Mouse (Mus musculus) stomach, adult 2 months (tissue): ENCODE data around the gene Hist1h4c. TPM values are rescaled to one million over a fixed set of nuclear protein-coding genes. Genes with fewer than 3 reads are reported as not detected.

Experiments used
- polyA plus RNA-seq: library from polyadenylated mRNA; depleted of rRNA; stranded (reverse); fragments of >200 nt; gene quantifications from 2 replicates; pipeline ENCODE4 v1.2.3, GENCODE M21; 2012; rRNA removed

Gene Hist1h4c
- 2.2 and 4.1 TPM in 2 replicates for polyA plus RNA-seq

DNA sequence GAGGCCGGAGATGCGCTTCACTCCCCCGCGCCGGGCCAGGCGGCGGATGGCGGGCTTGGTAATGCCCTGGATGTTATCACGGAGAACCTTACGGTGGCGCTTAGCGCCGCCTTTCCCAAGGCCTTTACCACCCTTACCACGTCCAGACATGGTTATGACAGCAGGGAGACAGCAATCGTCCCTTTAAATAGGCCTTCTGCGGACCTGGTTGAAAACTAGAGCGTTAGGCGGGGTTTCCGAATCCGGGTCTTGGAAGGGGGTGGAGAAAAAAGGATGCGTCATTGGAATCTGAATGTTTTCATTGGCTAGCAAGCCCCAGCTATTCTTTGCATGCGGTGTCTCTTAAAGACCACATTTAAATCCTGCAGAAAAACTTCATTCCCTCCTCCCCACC is at the start of gene Hist1h4c:
Hist1h4c (minus strand) TSS at position 155 of the 394 bp plus-strand sequence.

DNA sequence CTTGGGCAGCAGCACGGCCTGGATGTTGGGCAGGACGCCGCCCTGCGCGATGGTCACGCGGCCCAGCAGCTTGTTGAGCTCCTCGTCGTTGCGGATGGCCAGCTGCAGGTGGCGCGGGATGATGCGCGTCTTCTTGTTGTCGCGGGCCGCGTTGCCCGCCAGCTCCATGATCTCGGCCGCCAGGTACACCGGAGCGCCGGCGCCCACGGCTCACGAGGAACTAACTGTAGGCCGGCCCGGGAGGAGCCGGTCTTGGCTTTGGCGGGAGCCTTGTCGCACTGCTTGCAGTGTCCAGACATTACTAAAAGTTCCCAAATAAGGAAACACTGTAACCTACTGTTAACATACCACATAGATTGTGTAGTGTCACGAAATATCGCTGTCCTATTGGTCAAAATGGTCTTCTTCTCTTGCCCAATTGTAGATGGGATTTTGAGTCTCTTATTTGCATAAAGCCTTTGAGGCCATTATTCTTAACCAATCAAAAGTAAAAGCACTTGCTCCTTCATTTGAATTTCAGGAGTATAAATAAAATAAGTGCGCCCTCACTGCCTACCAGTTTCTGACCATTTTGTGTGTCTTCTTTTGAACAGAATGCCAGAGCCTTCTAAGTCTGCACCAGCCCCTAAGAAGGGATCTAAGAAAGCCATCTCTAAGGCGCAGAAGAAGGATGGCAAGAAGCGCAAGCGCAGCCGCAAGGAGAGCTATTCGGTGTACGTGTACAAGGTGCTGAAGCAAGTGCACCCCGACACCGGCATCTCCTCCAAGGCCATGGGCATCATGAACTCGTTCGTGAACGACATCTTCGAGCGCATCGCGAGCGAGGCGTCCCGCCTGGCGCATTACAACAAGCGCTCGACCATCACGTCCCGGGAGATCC is 48.2 kb upstream of the Hist1h4c start, which contains the start of gene Hist1h2bb:
Hist1h2bb (plus strand) TSS at position 534 of the 880 bp plus-strand sequence.

DNA sequence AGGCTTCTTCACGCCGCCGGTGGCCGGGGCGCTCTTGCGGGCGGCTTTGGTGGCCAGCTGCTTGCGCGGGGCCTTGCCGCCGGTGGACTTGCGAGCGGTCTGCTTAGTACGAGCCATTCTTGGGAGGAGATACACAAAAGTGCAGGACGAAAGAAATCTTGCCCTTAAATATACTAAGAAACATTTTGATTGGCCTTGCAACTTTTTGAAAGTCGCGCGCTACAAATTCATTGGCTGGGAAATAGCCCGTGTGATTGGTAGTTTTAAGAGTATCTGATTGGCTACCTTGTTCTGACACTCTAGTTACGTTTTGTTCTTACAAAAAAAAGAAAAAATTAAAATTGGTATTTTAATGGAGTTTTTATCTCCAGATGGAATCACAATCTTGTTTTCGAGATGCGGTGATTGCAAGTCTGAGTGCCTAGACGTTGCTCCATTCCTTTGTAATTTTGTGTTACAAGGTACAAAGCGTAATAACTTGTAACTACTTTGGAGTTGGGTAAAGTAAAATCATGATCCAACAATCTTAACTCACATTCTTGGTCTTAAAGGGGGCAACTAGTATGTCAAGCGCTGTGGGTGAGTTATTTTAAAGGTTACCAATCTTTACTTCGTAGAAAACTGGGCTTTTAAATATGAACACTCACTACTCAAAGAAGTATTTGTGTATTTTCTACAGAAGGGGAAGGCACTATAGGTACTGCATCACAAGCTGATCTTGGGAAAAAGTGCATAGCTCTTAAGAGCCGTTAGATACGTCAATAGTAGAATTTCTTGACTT is 47.3 kb upstream of the Hist1h4c start, which contains the start of gene Hist1h3c:
Hist1h3c (minus strand) TSS at position 222 of the 781 bp plus-strand sequence.

DNA sequence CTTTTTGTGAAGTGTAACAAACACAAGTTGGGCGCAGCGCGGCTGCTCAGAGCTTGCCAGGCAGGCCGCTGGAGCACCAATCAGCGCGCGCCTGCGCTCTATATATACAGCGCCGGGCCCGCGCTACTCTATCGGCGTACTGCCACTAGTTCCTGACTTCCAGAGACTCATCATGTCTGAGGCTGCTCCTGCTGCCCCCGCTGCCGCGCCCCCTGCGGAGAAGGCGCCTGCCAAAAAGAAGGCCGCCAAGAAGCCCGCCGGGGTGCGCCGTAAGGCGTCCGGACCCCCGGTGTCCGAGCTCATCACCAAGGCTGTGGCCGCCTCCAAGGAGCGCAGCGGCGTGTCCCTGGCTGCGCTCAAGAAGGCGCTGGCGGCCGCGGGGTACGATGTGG is 40.4 kb upstream of the Hist1h4c start, which contains the start of gene Hist1h1c:
Hist1h1c (plus strand) TSS at position 132 of the 392 bp plus-strand sequence.

DNA sequence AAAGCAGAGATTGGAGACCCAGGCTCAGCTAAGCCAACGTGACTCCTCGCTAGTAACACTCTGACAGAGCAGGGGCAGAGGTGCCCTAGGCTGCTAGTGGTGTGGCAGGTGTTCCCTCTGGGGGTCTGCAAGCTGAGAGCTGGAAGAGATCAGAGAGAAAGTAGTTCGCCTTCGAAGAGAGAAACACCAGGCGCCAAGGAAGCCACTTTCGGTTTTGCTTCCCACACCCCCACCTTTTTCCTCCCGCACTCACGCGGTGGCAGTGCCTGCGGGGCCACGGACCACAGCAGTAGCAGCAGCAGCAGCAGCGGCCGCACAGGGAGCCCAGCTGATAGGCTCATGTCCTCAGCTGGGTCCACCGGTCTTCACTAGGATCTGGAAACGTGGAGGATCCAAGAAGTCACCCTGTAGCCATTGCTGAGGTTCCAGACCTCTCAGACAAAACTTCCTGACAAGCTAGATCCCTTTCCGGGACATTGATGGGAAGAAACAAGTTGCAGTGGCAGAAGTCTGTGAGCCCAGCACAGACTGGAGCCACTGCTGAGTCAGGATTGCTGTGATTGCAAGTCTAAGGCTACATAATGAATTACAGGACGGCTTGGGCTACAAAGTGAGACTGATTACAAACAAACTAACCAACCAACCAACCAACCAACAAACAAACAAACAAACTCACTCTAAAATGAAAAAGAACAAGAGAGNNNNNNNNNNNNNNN is 12.3 kb upstream of the Hist1h4c start, which contains the start of gene Hfe:
Hfe (minus strand) TSS at position 481 of the 716 bp plus-strand sequence.

DNA sequence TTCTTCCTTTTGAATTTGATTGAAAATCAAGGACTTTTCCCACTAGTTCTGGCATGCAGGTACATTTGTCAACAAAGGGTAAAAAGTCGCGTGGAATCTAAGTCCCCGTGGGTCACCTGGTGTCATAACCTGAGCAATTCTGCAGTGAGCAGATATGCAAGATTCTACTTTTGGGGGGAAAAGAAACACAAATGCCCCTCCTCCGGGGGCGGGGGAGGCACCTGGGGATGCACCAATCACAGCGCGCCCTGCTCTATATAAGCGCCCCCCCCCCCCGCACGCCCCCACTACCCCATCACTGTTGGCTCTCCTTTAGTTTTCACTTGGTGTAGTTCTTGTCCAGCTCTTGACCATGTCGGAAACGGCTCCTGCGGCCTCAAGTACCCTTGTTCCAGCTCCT is 2.7 kb downstream of the Hist1h4c start, which contains the start of gene Hist1h1t:
Hist1h1t (plus strand) TSS at position 301 of the 400 bp plus-strand sequence.

DNA sequence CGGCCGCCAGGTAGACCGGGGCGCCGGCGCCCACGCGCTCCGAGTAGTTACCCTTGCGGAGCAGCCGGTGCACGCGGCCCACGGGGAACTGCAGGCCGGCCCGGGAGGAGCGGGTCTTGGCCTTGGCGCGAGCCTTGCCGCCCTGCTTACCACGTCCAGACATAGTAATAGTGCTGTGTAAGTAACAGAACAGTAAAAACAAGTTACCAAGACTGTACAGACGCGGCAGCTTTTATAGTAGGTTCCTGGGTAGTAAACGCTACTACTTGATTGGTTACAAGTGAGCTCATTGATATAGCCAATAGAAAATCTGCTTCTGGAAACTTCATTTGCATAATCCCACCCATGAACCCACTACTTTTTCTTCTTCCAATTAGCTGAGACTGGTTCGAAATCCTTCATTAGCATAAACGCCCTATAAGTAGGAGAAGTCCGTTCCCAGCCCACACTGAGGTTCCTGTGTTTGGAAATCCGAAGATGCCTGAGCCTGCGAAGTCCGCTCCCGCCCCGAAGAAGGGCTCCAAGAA is 14.4 kb downstream of the Hist1h4c start, which contains the start of the genes Hist1h2ac and Hist1h2bc:
Hist1h2ac (minus strand) TSS at position 194 of the 527 bp plus-strand sequence.
Hist1h2bc (plus strand) TSS at position 445 of the 527 bp plus-strand sequence.

Other genes starting within 250 kb of the Hist1h4c start
- gene Btn1a1, start 232.6 kb downstream of the Hist1h4c start, polyA plus RNA-seq: 0.02 TPM in 2 replicates
- not detected in 2 replicates for gene Btn2a2, start 209.6 kb downstream of the Hist1h4c start, polyA plus RNA-seq
- 10.2 and 16.4 TPM in 2 replicates for gene Hist1h4h, start 167.4 kb downstream of the Hist1h4c start, polyA plus RNA-seq
- gene Hist1h2af, start 164.5 kb downstream of the Hist1h4c start, polyA plus RNA-seq: 126 and 148 TPM in 2 replicates
- gene Hist1h3g, start 163.0 kb downstream of the Hist1h4c start, polyA plus RNA-seq: 15.8 and 18.3 TPM in 2 replicates
- 0.87 and 1.9 TPM in 2 replicates for gene Hist1h2bh, start 155.1 kb downstream of the Hist1h4c start, polyA plus RNA-seq
- gene Hist1h3f, start 154.4 kb downstream of the Hist1h4c start, polyA plus RNA-seq: 4.2 and 5.6 TPM in 2 replicates
- gene Hist1h4f, start 146.8 kb downstream of the Hist1h4c start, polyA plus RNA-seq: 2.2 and 2.4 TPM in 2 replicates
- gene Hist1h1d, start 145.2 kb downstream of the Hist1h4c start, polyA plus RNA-seq: 0.04 and 0.10 TPM in 2 replicates
- 13.8 and 14.4 TPM in 2 replicates for gene Hist1h3e, start 136.1 kb downstream of the Hist1h4c start, polyA plus RNA-seq
- 3.3 and 7.8 TPM in 2 replicates for gene Hist1h2ae, start 127.2 kb downstream of the Hist1h4c start, polyA plus RNA-seq
- 15.0 and 22.9 TPM in 2 replicates for gene Hist1h2bg, start 127.1 kb downstream of the Hist1h4c start, polyA plus RNA-seq
- gene Hist1h2bf, start 124.3 kb downstream of the Hist1h4c start, polyA plus RNA-seq: 5.2 and 7.1 TPM in 2 replicates
- gene Hist1h2ad, start 124.1 kb downstream of the Hist1h4c start, polyA plus RNA-seq: 2.5 and 3.6 TPM in 2 replicates
- gene Hist1h3d, start 122.7 kb downstream of the Hist1h4c start, polyA plus RNA-seq: 5.2 and 6.2 TPM in 2 replicates
- gene Hist1h4d, start 116.9 kb downstream of the Hist1h4c start, polyA plus RNA-seq: 3.2 and 3.6 TPM in 2 replicates
- 1.1 TPM in 2 replicates for gene Hist1h2be, start 77.3 kb downstream of the Hist1h4c start, polyA plus RNA-seq
- gene Hist1h1e, start 75.9 kb downstream of the Hist1h4c start, polyA plus RNA-seq: 0.74 and 1.3 TPM in 2 replicates
- gene Hist1h2ac, start 14.5 kb downstream of the Hist1h4c start, polyA plus RNA-seq: 0.47 and 0.76 TPM in 2 replicates
- gene Hist1h2bc, start 14.3 kb downstream of the Hist1h4c start, polyA plus RNA-seq: 117 and 165 TPM in 2 replicates
- gene Hist1h1t, start 2.6 kb downstream of the Hist1h4c start, polyA plus RNA-seq: not detected in 2 replicates
- gene Hfe, start 12.4 kb upstream of the Hist1h4c start, polyA plus RNA-seq: 3.3 and 4.5 TPM in 2 replicates
- gene Hist1h1c, start 40.4 kb upstream of the Hist1h4c start, polyA plus RNA-seq: 24.5 and 35.7 TPM in 2 replicates
- 7.1 and 11.9 TPM in 2 replicates for gene Hist1h3c, start 47.1 kb upstream of the Hist1h4c start, polyA plus RNA-seq
- 3.8 and 4.6 TPM in 2 replicates for gene Hist1h2bb, start 48.3 kb upstream of the Hist1h4c start, polyA plus RNA-seq
- 5.1 and 8.7 TPM in 2 replicates for gene Hist1h2ab, start 52.7 kb upstream of the Hist1h4c start, polyA plus RNA-seq
- gene Hist1h3b, start 53.8 kb upstream of the Hist1h4c start, polyA plus RNA-seq: 10.6 and 14.9 TPM in 2 replicates
- 5.1 TPM in 1 of 2 replicates, not detected in the other for gene Hist1h4b, start 58.6 kb upstream of the Hist1h4c start, polyA plus RNA-seq
- 1.1 and 3.0 TPM in 2 replicates for gene Hist1h4a, start 62.8 kb upstream of the Hist1h4c start, polyA plus RNA-seq
- 10.0 and 13.1 TPM in 2 replicates for gene Hist1h3a, start 63.9 kb upstream of the Hist1h4c start, polyA plus RNA-seq
- 0.09 and 0.20 TPM in 2 replicates for gene Hist1h1a, start 65.2 kb upstream of the Hist1h4c start, polyA plus RNA-seq
- not detected in 2 replicates for gene Trim38, start 71.5 kb upstream of the Hist1h4c start, polyA plus RNA-seq
- gene Slc17a2, start 108.5 kb upstream of the Hist1h4c start, polyA plus RNA-seq: not detected in 2 replicates
- gene Slc17a3, start 141.0 kb upstream of the Hist1h4c start, polyA plus RNA-seq: not detected in 2 replicates
- 0.04 TPM in 1 of 2 replicates, not detected in the other for gene Slc17a1, start 169.3 kb upstream of the Hist1h4c start, polyA plus RNA-seq
- 0.05 and 0.06 TPM in 2 replicates for gene Slc17a4, start 216.6 kb upstream of the Hist1h4c start, polyA plus RNA-seq
- not detected in 2 replicates for gene Hist1h2ba, start 235.7 kb upstream of the Hist1h4c start, polyA plus RNA-seq
- gene Hist1h2aa, start 236.0 kb upstream of the Hist1h4c start, polyA plus RNA-seq: not detected in 2 replicates